Mouse (Mus musculus): ENCODE measurements around the gene Alg12. TPM values are rescaled to one million over a fixed set of nuclear protein-coding genes. Genes with fewer than 3 reads are reported as not detected.
A peak's percentile ranks its signal among the peaks of the same experiment; 100 is the strongest.
"Not testable (repeated sequence)": the region's sequence is repeated elsewhere in the genome, so short reads cannot be mapped to it uniquely, and the experiment has no call there.

The Alg12 gene
- total RNA-seq, 1 experiment from 2014 or later = 9.6 TPM

GRCm38 (mm10) chr15:88837199-88837932, 18.2 kb upstream of the Alg12 start:
- peak; percentile 40 for ATAC-seq (replicated peaks; ENCODE audit: insufficient number of reproducible peaks, low FRiP score, low TSS enrichment, poor library complexity, severe bottlenecking)

DNA sequence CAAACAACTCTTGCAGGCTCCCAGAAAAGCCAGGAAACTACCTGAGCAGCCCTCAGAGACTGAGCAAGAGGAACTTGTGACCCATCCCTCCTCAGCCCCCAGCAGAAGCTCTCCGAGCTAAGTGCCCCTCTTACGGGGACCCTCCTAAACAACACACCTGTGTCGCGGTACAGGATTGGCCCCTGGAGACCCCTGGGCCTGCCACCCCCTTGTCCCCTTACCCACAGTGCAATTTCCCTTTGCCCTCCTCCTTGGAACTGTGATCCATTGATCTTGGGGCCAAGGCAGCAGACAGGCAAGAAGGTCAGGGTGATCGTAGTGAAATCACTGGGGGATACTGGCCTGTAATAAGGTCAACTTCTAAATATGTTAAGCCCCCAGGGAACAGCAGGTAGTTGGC, 17.5 kb upstream of the Alg12 start:
- ATAC-seq (replicated peaks; ENCODE audit: insufficient number of reproducible peaks, low FRiP score, low TSS enrichment, poor library complexity, severe bottlenecking) = no peak

- no peak for ATAC-seq (replicated peaks; ENCODE audit: insufficient number of reproducible peaks, low FRiP score, low TSS enrichment, poor library complexity, severe bottlenecking)
Measured at GRCm38 (mm10) chr15:88836031-88836430, 16.9 kb upstream of the Alg12 start.

- ATAC-seq (replicated peaks; ENCODE audit: insufficient number of reproducible peaks, low FRiP score, low TSS enrichment, poor library complexity, severe bottlenecking) = no peak
Measured at GRCm38 (mm10) chr15:88832536-88832935, 13.4 kb upstream of the Alg12 start.

DNA sequence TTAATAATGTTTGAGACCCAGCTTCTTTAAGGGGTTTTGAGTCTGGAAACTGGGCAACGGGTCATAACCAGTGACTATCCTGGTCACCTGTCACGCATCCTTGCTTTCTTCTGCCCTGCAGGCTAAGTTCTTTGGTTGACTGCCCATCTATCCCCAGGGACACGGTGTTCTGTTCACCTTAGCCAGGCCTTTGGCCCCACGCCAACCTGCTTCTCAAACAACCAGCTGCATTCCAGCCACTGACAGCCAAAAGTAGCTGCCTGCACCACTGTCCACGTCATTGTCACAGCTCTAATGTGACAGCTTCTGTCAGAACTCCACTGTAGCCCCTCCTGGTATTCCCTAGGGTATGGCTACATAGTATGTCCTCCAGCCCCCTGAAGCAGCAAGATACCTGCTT, 12.4 kb upstream of the Alg12 start:
- ATAC-seq (replicated peaks; ENCODE audit: insufficient number of reproducible peaks, low FRiP score, low TSS enrichment, poor library complexity, severe bottlenecking) = no peak

DNA sequence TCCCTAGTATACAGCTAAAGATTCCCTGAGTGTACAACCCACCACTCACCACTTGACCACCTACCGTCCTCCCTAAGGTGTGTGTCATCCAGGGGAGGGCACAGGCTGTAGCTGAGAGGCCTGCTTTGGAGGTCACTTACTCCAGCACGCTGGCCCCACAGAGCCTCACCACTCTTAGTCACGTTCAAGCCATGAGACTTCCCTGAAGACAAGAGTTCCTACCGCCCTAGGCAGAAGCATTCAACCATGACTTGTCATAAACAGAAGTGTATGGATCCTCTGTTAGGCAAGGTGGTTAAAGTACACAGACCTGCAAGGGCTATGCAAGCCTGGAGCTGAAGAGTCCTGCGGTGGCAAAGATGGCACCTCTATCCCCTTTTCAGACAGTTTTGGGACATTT, 11.6 kb upstream of the Alg12 start:
- no peak for ATAC-seq (replicated peaks; ENCODE audit: insufficient number of reproducible peaks, low FRiP score, low TSS enrichment, poor library complexity, severe bottlenecking)

DNA sequence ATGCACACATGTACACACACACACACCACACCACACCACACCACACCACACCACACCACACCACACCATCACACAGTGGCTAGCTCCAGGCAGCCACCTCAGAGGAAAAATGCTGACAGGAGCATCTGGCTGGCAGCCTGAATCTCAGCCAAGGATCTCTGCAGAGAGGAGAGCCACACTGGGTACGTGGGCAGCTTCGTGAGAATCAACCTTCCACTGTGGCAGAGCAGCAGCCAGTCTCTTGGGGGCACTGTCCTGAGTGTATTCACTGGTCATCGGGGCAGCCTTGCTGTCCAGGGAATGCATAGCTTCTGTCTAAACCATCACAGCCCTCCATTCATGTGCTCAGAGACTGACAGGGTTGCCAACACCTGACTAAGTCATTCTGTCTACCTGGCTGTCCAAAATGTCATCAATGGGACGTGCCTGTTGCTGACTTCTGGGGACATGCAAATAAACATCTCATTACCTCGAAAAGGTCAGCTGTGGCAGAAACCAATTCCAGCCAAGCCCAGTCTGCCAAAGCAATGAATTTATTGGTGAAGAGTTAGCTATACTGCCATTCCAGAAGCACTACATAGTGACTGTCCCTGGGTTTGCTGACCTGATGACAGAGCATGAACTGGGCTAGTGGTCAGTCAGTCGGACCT, 10.8 kb upstream of the Alg12 start:
- no peak for ATAC-seq (replicated peaks; ENCODE audit: insufficient number of reproducible peaks, low FRiP score, low TSS enrichment, poor library complexity, severe bottlenecking)

GRCm38 (mm10) chr15:88828800-88829705, 9.9 kb upstream of the Alg12 start:
- peak; percentile 79 for ATAC-seq (replicated peaks; ENCODE audit: insufficient number of reproducible peaks, low FRiP score, low TSS enrichment, poor library complexity, severe bottlenecking)

- peak; percentile 27; the same call in 1 of the 2 replicates for ATAC-seq (replicated peaks; ENCODE audit: insufficient number of reproducible peaks, low FRiP score, low TSS enrichment, poor library complexity, severe bottlenecking)
Measured at GRCm38 (mm10) chr15:88827991-88828799, 9.1 kb upstream of the Alg12 start.

- ATAC-seq (replicated peaks; ENCODE audit: insufficient number of reproducible peaks, low FRiP score, low TSS enrichment, poor library complexity, severe bottlenecking) = no peak
Measured at GRCm38 (mm10) chr15:88827466-88827865, 8.3 kb upstream of the Alg12 start.

- no peak for ATAC-seq (replicated peaks; ENCODE audit: insufficient number of reproducible peaks, low FRiP score, low TSS enrichment, poor library complexity, severe bottlenecking)
Measured at GRCm38 (mm10) chr15:88823376-88823775, 4.3 kb upstream of the Alg12 start.

GRCm38 (mm10) chr15:88822513-88822912, 3.4 kb upstream of the Alg12 start:
- no peak for ATAC-seq (replicated peaks; ENCODE audit: insufficient number of reproducible peaks, low FRiP score, low TSS enrichment, poor library complexity, severe bottlenecking)

- no peak for ATAC-seq (replicated peaks; ENCODE audit: insufficient number of reproducible peaks, low FRiP score, low TSS enrichment, poor library complexity, severe bottlenecking)
Measured at GRCm38 (mm10) chr15:88821403-88821802, 2.3 kb upstream of the Alg12 start.

GRCm38 (mm10) chr15:88819906-88820303, 787 bp upstream of the Alg12 start:
- ATAC-seq (replicated peaks; ENCODE audit: insufficient number of reproducible peaks, low FRiP score, low TSS enrichment, poor library complexity, severe bottlenecking) = no peak

DNA sequence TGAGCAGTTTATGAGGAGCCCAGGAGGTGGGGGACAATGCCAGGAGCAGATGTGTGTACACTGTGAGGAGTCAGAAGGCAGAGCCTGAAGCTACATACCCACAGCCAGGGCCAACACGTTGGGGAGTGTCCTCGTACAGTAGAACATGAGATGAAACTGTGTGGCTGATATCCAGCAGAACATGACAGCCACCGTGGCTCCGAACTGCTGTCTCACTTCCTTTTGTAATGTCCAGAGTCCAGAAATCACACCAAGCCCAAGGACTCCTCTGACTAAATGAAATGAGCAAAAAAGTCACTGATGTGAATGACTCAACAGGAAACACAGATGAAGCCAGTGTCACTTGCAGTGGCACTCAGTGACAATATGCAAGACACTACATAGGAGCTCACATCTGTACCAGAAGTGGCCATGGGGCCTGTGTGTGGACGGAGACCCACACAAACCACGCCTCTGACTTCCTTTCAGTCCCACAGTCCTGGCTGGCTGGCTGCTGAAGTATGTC, 3.9 kb downstream of the Alg12 start:
- ATAC-seq (replicated peaks; ENCODE audit: insufficient number of reproducible peaks, low FRiP score, low TSS enrichment, poor library complexity, severe bottlenecking) = no peak

DNA sequence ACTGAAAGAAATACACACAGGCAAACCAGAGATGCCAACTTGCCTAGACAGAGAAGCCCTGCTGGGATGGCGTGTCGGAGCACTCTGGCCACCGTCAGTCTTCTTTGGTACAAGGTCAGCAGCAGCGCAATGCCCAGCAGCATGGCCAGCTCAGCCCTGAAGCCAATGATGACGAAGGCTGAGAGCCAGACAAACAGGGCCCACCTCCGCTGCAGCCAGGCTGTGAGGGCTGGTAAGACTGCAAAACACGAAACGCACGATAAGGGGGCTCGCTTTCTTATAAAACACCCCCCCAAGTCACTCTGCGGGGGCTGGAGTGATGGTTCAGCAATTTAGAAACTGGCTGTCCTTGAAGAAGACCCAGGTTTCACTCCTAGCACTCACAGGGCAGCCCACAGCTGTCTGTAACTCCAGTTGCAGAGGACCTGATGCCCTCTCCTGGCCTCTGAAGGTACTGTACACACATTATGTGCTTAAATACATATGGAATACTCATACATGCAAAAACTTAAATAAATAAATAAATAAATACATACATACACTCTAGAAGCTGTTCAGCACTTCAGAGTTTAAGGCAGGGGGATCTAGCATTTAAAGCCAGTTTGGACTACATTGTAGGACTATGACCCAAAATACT, 4.6 kb downstream of the Alg12 start:
- no peak for ATAC-seq (replicated peaks; ENCODE audit: insufficient number of reproducible peaks, low FRiP score, low TSS enrichment, poor library complexity, severe bottlenecking)

DNA sequence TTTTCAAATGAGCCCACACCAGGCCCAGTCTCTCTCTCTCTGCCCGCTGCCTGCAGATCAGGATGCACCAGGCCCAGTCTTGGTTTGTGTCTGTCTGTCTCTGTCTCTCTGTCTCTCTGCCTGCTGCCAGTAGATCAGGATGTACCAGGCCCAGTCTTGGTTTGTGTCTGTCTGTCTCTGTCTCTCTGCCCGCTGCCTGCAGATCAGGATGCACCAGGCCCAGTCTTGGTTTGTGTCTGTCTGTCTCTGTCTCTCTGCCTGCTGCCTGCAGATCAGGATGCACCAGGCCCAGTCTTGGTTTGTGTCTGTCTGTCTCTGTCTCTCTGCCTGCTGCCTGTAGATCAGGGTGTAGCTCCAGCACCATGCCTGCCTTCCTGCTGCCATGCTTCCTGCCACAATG, 5.2 kb downstream of the Alg12 start:
- not testable (repeated sequence) for ATAC-seq (replicated peaks; ENCODE audit: insufficient number of reproducible peaks, low FRiP score, low TSS enrichment, poor library complexity, severe bottlenecking)

DNA sequence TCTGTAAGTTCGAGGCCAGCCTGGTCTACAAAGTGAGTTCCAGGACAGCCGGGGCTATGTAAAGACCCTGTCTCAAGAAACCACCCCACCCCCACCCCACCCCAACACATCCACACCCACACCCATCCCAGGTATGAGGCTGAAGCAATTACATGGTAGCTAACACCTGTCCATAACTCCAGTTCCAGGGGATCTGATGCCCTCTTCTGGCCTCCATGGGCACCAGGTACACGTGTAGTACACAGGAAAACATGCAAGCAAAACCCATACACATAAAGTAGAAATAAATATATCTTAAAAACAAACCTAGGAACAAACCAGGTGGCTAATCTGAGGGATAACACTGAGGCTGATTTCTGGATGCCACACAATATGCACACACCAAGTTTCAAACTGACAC, 5.9 kb downstream of the Alg12 start:
- no peak for ATAC-seq (replicated peaks; ENCODE audit: insufficient number of reproducible peaks, low FRiP score, low TSS enrichment, poor library complexity, severe bottlenecking)
